Mouse (Mus musculus): Measurements from ENCODE around the gene Rtp4. TPM values are rescaled to one million over a fixed set of nuclear protein-coding genes. Genes with fewer than 3 reads are reported as not detected.

Gene Rtp4
- polyA plus RNA-seq, 1 experiment from 2014 or later: 8.4 TPM

GRCm38 (mm10) chr16:23659597-23660531, 139.8 kb downstream of the Rtp4 start:
- ATAC-seq (replicated peaks; ENCODE audit: insufficient number of reproducible peaks, insufficient read depth, low FRiP score, low read depth): no peak

More at GRCm38 (mm10) chr16:23659597-23660531, 139.8 kb downstream of the Rtp4 start:
- 80% methylated on average over 13 of the region's 13 CpGs for WGBS
- Histone ChIP-seq H3K9ac (no peak overlapping the region), H3K27ac (no peak overlapping the region), H3K36me3 (no peaks in the 10 kb centered on the region), H3K27me3 (no peaks in the 10 kb centered on the region), H3K4me2 (no peak overlapping the region), H3K4me3 (no peak overlapping the region), H3K9me3 (replicated peaks) (no peaks in the 10 kb centered on the region), H3K4me1 (replicated peaks) (no peaks in the 10 kb centered on the region)

Other genes starting within 250 kb of the Rtp4 start
- not detected in 2 replicates for gene Rtp1, start 91.2 kb upstream of the Rtp4 start, polyA plus RNA-seq (2015; fragmentation: Nextera tagmentation; extraction: Ambion mirVana)
- gene Masp1, start 524 bp downstream of the Rtp4 start, polyA plus RNA-seq (2015; fragmentation: Nextera tagmentation; extraction: Ambion mirVana): 13.1 and 14.0 TPM in 2 replicates